Mouse (Mus musculus) neural tube, embryonic 11.5 days (tissue): ENCODE data around the gene Abca1. TPM values are rescaled to one million over a fixed set of nuclear protein-coding genes. Genes with fewer than 3 reads are reported as not detected.

Source experiments
- ATAC-seq: fragments of 200-750 bp; cut with Nextera tagmentation; 2 replicates; pipeline ENCODE4 v1.8.0; 2017; ENCODE audit warnings: moderate number of reproducible peaks, mild to moderate bottlenecking, moderate TSS enrichment, moderate library complexity; ENCODE audit not compliant: insufficient read depth, low FRiP score, low TSS enrichment
- DNase-seq: peaks from one replicate; pipeline ENCODE4 v3.0.0-alpha.2; 2015; ENCODE audit warnings: low spot score
- H3K27ac ChIP-seq: fragments of 300-500 bp; sonication (generic); 2 replicates; pipeline ENCODE4 v1.5.1; 2014; ENCODE audit warnings: low read depth, mild to moderate bottlenecking, low read length
- H3K27me3 ChIP-seq: fragments of 300-500 bp; sonication (generic); 2 replicates; pipeline ENCODE4 v1.6.1; 2014; ENCODE audit warnings: mild to moderate bottlenecking, low read length, mixed read lengths; ENCODE audit not compliant: control insufficient read depth, insufficient read depth
- H3K36me3 ChIP-seq: fragments of 300-500 bp; sonication (generic); 2 replicates; pipeline ENCODE4 v1.6.1; 2014; ENCODE audit warnings: mild to moderate bottlenecking, low read length, moderate library complexity, mixed read lengths; ENCODE audit not compliant: control insufficient read depth, insufficient read depth
- H3K4me1 ChIP-seq: fragments of 300-500 bp; sonication (generic); 2 replicates; pipeline ENCODE4 v1.6.1; 2014; ENCODE audit warnings: low read length, mixed read lengths; ENCODE audit not compliant: control insufficient read depth, insufficient read depth
- H3K4me2 ChIP-seq: fragments of 300-500 bp; sonication (generic); 2 replicates; pipeline ENCODE4 v1.6.1; 2014; ENCODE audit warnings: low read depth, mild to moderate bottlenecking, moderate library complexity
- H3K4me3 ChIP-seq: fragments of 300-500 bp; sonication (generic); 2 replicates; pipeline ENCODE4 v1.5.1; 2014; ENCODE audit warnings: low read depth, low read length
- H3K9ac ChIP-seq: fragments of 300-500 bp; sonication (generic); 2 replicates; pipeline ENCODE4 v1.6.1; 2014; ENCODE audit warnings: mild to moderate bottlenecking, low read length
- H3K9me3 ChIP-seq: fragments of 300-500 bp; sonication (generic); 2 replicates; pipeline ENCODE4 v1.6.1; 2016; ENCODE audit warnings: low read length; ENCODE audit not compliant: control insufficient read depth
- WGBS: fragments of 180-500 bp; shearing (Covaris S2); extraction: QIAGEN DNeasy Blood & Tissue Kit; methylation state at CpG from one replicate; pipeline ENCODE4 v1.1.7; 2014; 5-methylcytosine and 5-hydroxymethylcytosine counted together
- polyA plus RNA-seq: library from polyadenylated mRNA; unstranded; fragments of >200 nt; fragmentation: Nextera tagmentation; extraction: Ambion mirVana; gene quantifications from 2 replicates; pipeline ENCODE4 v1.2.1, GENCODE M21; 2014

Gene Abca1
- polyA plus RNA-seq, 1 experiment from 2014 or later = 11.0 TPM

- DNase-seq = no peak
- no peak overlapping the region for H3K4me3 ChIP-seq
- H3K27me3 ChIP-seq = no peaks in the 10 kb centered on the region
- H3K9me3 ChIP-seq = no peaks in the 10 kb centered on the region
- no peaks in the 10 kb centered on the region for H3K4me1 ChIP-seq
- peaks cover 4% of the 10 kb centered on the region; the same call in 1 of the 2 replicates for H3K36me3 ChIP-seq
- no peak overlapping the region for H3K9ac ChIP-seq
- 59% methylated on average over 7 of the region's 7 CpGs for WGBS
- H3K27ac ChIP-seq = no peak overlapping the region
- H3K4me2 ChIP-seq = no peak overlapping the region
- no peak for ATAC-seq
Observed at GRCm38 (mm10) chr4:53082451-53082850, 77.2 kb downstream of the Abca1 start.

GRCm38 (mm10) chr4:53081851-53082250 is 77.8 kb downstream of the Abca1 start:
- H3K27ac ChIP-seq = no peak overlapping the region
- H3K4me3 ChIP-seq = no peak overlapping the region
- H3K4me1 ChIP-seq = no peaks in the 10 kb centered on the region
- H3K27me3 ChIP-seq = no peaks in the 10 kb centered on the region
- H3K9me3 ChIP-seq = no peaks in the 10 kb centered on the region
- no peak for DNase-seq
- WGBS = 91% methylated on average over 11 of the region's 11 CpGs
- H3K36me3 ChIP-seq = peaks cover 4% of the 10 kb centered on the region; the same call in 1 of the 2 replicates
- no peak for ATAC-seq
- no peak overlapping the region for H3K9ac ChIP-seq
- H3K4me2 ChIP-seq = no peak overlapping the region

GRCm38 (mm10) chr4:53080290-53080689 is 79.4 kb downstream of the Abca1 start:
- DNase-seq (no peak), ATAC-seq (no peak)
- peaks cover 4% of the 10 kb centered on the region; the same call in 1 of the 2 replicates for H3K36me3 ChIP-seq

GRCm38 (mm10) chr4:53078793-53079310 is 80.8 kb downstream of the Abca1 start:
- H3K9me3 ChIP-seq = no peaks in the 10 kb centered on the region
- no peak overlapping the region for H3K9ac ChIP-seq
- no peaks in the 10 kb centered on the region for H3K27me3 ChIP-seq
- no peak overlapping the region for H3K4me2 ChIP-seq
- no peak overlapping the region for H3K4me3 ChIP-seq
- H3K4me1 ChIP-seq = no peaks in the 10 kb centered on the region
- ATAC-seq = no peak
- WGBS = 77% methylated on average over 2 of the region's 2 CpGs
- H3K36me3 ChIP-seq = peaks cover 6% of the 10 kb centered on the region; the same call in 1 of the 2 replicates
- no peak overlapping the region for H3K27ac ChIP-seq
- no peak for DNase-seq

More at GRCm38 (mm10) chr4:53080290-53080689, 79.4 kb downstream of the Abca1 start:
- no peak overlapping the region for H3K4me2 ChIP-seq
- WGBS = 82% methylated on average over 3 of the region's 3 CpGs
- no peaks in the 10 kb centered on the region for H3K27me3 ChIP-seq
- no peaks in the 10 kb centered on the region for H3K9me3 ChIP-seq
- H3K27ac ChIP-seq = no peak overlapping the region
- no peak overlapping the region for H3K4me3 ChIP-seq
- H3K4me1 ChIP-seq = no peaks in the 10 kb centered on the region
- no peak overlapping the region for H3K9ac ChIP-seq

- no peak for DNase-seq
- no peak for ATAC-seq
- Histone ChIP-seq H3K4me1 (no peaks in the 10 kb centered on the region), H3K9ac (no peak overlapping the region), H3K27me3 (no peaks in the 10 kb centered on the region), H3K27ac (no peak overlapping the region), H3K4me2 (no peak overlapping the region), H3K9me3 (no peaks in the 10 kb centered on the region), H3K36me3 (0 out of 2 replicates have a peak, but pooled peaks cover 2% of the 10 kb centered on the region), H3K4me3 (no peak overlapping the region)
- WGBS = 94% methylated on average over 4 of the region's 4 CpGs
Observed at GRCm38 (mm10) chr4:53076788-53077350, 82.8 kb downstream of the Abca1 start.

GRCm38 (mm10) chr4:53073025-53073424 is 86.7 kb downstream of the Abca1 start:
- ATAC-seq = no peak
- no peaks in the 10 kb centered on the region for H3K27me3 ChIP-seq
- H3K4me1 ChIP-seq = no peaks in the 10 kb centered on the region
- no peaks in the 10 kb centered on the region for H3K9me3 ChIP-seq
- 94% methylated on average over 7 of the region's 7 CpGs for WGBS
- no peak for DNase-seq
- H3K9ac ChIP-seq = no peak overlapping the region
- no peak overlapping the region for H3K4me3 ChIP-seq
- peaks cover 6% of the 10 kb centered on the region; the same call in 1 of the 2 replicates for H3K36me3 ChIP-seq
- no peak overlapping the region for H3K27ac ChIP-seq
- H3K4me2 ChIP-seq = no peak overlapping the region

- Histone ChIP-seq H3K36me3 (0 out of 2 replicates have a peak, but pooled peaks cover 2% of the 10 kb centered on the region), H3K4me2 (no peak overlapping the region), H3K27ac (no peak overlapping the region), H3K27me3 (no peaks in the 10 kb centered on the region), H3K4me3 (no peak overlapping the region), H3K9me3 (no peaks in the 10 kb centered on the region), H3K4me1 (no peaks in the 10 kb centered on the region), H3K9ac (no peak overlapping the region)
- WGBS = 88% methylated on average over 7 of the region's 7 CpGs
- ATAC-seq (no peak), DNase-seq (no peak)
Observed at GRCm38 (mm10) chr4:53062301-53063008, 97.2 kb downstream of the Abca1 start.

GRCm38 (mm10) chr4:53046238-53047022 is 113.3 kb downstream of the Abca1 start:
- Histone ChIP-seq H3K4me1 (no peaks in the 10 kb centered on the region), H3K4me2 (no peak overlapping the region), H3K27me3 (no peaks in the 10 kb centered on the region), H3K9ac (no peak overlapping the region), H3K36me3 (no peaks in the 10 kb centered on the region), H3K9me3 (no peaks in the 10 kb centered on the region), H3K4me3 (no peak overlapping the region), H3K27ac (no peak overlapping the region)
- 59% methylated on average over 9 of the region's 9 CpGs for WGBS
- ATAC-seq (peak; percentile 50), DNase-seq (no peak)
